Mouse (Mus musculus) liver, adult 2 months (tissue): ENCODE data around the gene Trhde.

Experiments
- CTCF ChIP-seq: fragments of 200-500 bp; IDR thresholded peaks from 2 replicates; pipeline ENCODE4 v1.5.1; 2011; ENCODE audit warnings: low read depth, low read length, control low read depth
- POLR2A ChIP-seq: fragments of 200-500 bp; IDR thresholded peaks from 2 replicates; pipeline ENCODE4 v1.6.1; 2011; ENCODE audit warnings: low read length, control low read depth; ENCODE audit not compliant: insufficient read depth; ENCODE audit errors: extremely low read depth

- no peak for TF ChIP-seq POLR2A
- no peak for TF ChIP-seq CTCF
Measured at GRCm38 (mm10) chr10:114370804-114371203, 431.3 kb downstream of the Trhde start.
